Mouse (Mus musculus): ENCODE data around the gene Pdcd1.
"Not testable (repeated sequence)": the region's sequence is repeated elsewhere in the genome, so short reads cannot be mapped to it uniquely, and the experiment has no call there.

The Pdcd1 gene

GRCm38 (mm10) chr1:94052373-94052772 is at the start of gene Pdcd1:
Gene Pdcd1, minus strand, starts transcription at chr1:94052553.
- no peak for DNase-seq

GRCm38 (mm10) chr1:94091788-94092187 is 39.4 kb upstream of the Pdcd1 start:
- no peak for DNase-seq

GRCm38 (mm10) chr1:94086311-94086898 is 34.1 kb upstream of the Pdcd1 start:
- no peak for DNase-seq

- DNase-seq: no peak
Measured at GRCm38 (mm10) chr1:94085324-94086105, 33.2 kb upstream of the Pdcd1 start.

GRCm38 (mm10) chr1:94081761-94082160 is 29.4 kb upstream of the Pdcd1 start:
- DNase-seq: no peak

- DNase-seq: no peak
Measured at GRCm38 (mm10) chr1:94081191-94081590, 28.8 kb upstream of the Pdcd1 start.

GRCm38 (mm10) chr1:94080718-94081117 is 28.4 kb upstream of the Pdcd1 start:
- DNase-seq: no peak

GRCm38 (mm10) chr1:94078835-94079440 is 26.6 kb upstream of the Pdcd1 start:
- DNase-seq: peak; percentile 85

- no peak for DNase-seq
Measured at GRCm38 (mm10) chr1:94078314-94078713, 26.0 kb upstream of the Pdcd1 start.

- no peak for DNase-seq
Measured at GRCm38 (mm10) chr1:94076702-94077101, 24.3 kb upstream of the Pdcd1 start.

- DNase-seq: no peak
Measured at GRCm38 (mm10) chr1:94074756-94075155, 22.4 kb upstream of the Pdcd1 start.

GRCm38 (mm10) chr1:94058281-94058680 is 5.9 kb upstream of the Pdcd1 start:
- not testable (repeated sequence) for DNase-seq

- DNase-seq: no peak
Measured at GRCm38 (mm10) chr1:94057401-94057800, 5.0 kb upstream of the Pdcd1 start.

GRCm38 (mm10) chr1:94055966-94056365 is 3.6 kb upstream of the Pdcd1 start:
- DNase-seq: no peak

GRCm38 (mm10) chr1:94054481-94054880 is 2.1 kb upstream of the Pdcd1 start:
- DNase-seq: no peak

- peak; percentile 17 for DNase-seq
Measured at GRCm38 (mm10) chr1:94053530-94054216, 1.3 kb upstream of the Pdcd1 start.

- DNase-seq: no peak
Measured at GRCm38 (mm10) chr1:94051104-94051503, 1.2 kb downstream of the Pdcd1 start.

- no peak for DNase-seq
Measured at GRCm38 (mm10) chr1:94046544-94046943, 5.8 kb downstream of the Pdcd1 start.

- DNase-seq: no peak
Measured at GRCm38 (mm10) chr1:94045559-94045958, 6.8 kb downstream of the Pdcd1 start.

GRCm38 (mm10) chr1:94040391-94040790 is 12.0 kb downstream of the Pdcd1 start:
- no peak for DNase-seq

- DNase-seq: peak; percentile 90
Measured at GRCm38 (mm10) chr1:94034984-94035743, 17.2 kb downstream of the Pdcd1 start.

GRCm38 (mm10) chr1:94033075-94033602 is 19.2 kb downstream of the Pdcd1 start:
- DNase-seq: no peak
